Mouse (Mus musculus) liver, embryonic 16.5 days (tissue): ENCODE results near the gene Nr1d2. TPM values are rescaled to one million over a fixed set of nuclear protein-coding genes. Genes with fewer than 3 reads are reported as not detected.

ENCODE experiments used
- microRNA-seq: library from miRNA; unstranded; fragments of <30 nt; microRNA quantifications from one replicate; pipeline ENCODE4, GENCODE M21; 2016
- polyA plus RNA-seq: library from polyadenylated mRNA; unstranded; fragments of >200 nt; fragmentation: Nextera tagmentation; extraction: Ambion mirVana; gene quantifications from 2 replicates; pipeline ENCODE4 v1.2.1, GENCODE M21; 2015

Nr1d2 gene
- polyA plus RNA-seq, 1 experiment from 2014 or later, result 1.7 TPM

Small RNAs within 50 kb of the gene (microRNA-seq; reads per million reads assigned to microRNA genes)
- not detected for gene Gm44469

Other genes starting within 250 kb of the Nr1d2 start
- 7.1 and 8.6 TPM in 2 replicates for gene Nkiras1, start 32.0 kb upstream of the Nr1d2 start, polyA plus RNA-seq
- 191 and 222 TPM in 2 replicates for gene Rpl15, start 32.3 kb upstream of the Nr1d2 start, polyA plus RNA-seq
- 27.4 and 27.7 TPM in 2 replicates for gene Ube2e1, start 92.7 kb upstream of the Nr1d2 start, polyA plus RNA-seq